Mouse (Mus musculus) brain, embryonic 14.5 days (tissue): ENCODE results near the gene Qrfpr.

Experiments
- CTCF ChIP-seq: fragments of 200-500 bp; IDR thresholded peaks from 2 replicates; pipeline ENCODE4 v1.5.1; 2012; ENCODE audit warnings: inconsistent platforms, mild to moderate bottlenecking, moderate library complexity, borderline replicate concordance; ENCODE audit not compliant: insufficient read depth, insufficient read length; ENCODE audit errors: extremely low read depth
- POLR2A ChIP-seq: fragments of 200-500 bp; IDR thresholded peaks from 2 replicates; pipeline ENCODE4 v1.6.1; 2012; ENCODE audit warnings: mild to moderate bottlenecking, inconsistent platforms, borderline replicate concordance; ENCODE audit not compliant: poor library complexity, insufficient read depth, insufficient read length, severe bottlenecking; ENCODE audit errors: extremely low read depth

DNA sequence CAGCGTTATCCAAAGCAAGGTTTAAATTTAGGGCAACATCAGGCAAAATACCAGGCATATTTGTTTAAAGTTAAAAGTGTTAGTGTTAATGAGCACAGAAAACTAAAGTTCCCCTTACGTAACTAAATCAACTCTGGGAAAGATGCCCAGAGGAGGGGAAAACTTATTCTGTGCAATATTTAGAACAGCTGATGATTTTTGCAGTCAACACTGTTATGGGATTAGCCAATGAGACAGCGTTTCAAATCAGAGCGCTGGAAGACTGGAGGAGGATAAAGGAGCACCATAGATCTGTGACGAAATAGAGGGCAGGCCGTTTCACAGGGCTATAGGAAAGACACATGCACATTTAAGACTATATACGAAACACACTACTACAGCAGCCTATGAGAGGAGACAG is 19.2 kb downstream of the Qrfpr start:
- no peak for TF ChIP-seq CTCF
- TF ChIP-seq POLR2A = no peak
